Mouse (Mus musculus): ENCODE results near the gene Adamts14.

Gene Adamts14

DNA sequence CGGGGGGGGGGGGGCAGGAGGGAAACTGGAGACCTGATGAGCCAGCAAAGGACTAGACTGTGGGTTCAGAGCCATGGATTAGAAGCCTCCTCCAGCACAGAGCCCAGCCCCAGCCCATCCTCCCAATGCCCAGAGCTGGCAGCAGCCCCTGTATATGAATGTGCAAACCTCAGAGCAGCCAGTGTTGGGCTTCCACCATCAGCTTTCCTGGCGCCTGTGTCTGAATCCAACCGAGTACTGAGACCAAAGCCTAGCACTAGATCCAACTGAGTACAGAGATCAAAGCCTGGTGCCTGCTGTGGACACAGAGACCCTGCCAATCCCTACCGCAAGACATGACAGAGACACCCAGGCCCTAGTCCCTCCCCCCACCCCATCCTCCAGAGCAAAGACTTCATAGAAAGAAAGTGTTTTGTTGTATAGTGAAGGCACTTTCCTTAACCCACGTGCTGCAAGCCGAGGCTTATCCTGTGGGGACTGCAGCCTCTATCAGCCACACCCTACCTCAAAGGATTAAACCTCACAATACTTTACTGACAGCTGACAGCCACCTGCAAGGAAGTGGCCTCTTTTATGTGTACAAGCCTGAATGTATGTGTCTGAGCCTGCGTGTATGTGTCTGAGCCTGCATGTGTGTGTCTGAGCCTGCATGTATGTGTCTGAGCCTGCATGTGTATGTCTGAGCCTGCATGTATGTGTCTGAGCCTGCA is 40.2 kb downstream of the Adamts14 start:
- DNase-seq (ENCODE audit: low spot score in 2 of 2): no peak

DNA sequence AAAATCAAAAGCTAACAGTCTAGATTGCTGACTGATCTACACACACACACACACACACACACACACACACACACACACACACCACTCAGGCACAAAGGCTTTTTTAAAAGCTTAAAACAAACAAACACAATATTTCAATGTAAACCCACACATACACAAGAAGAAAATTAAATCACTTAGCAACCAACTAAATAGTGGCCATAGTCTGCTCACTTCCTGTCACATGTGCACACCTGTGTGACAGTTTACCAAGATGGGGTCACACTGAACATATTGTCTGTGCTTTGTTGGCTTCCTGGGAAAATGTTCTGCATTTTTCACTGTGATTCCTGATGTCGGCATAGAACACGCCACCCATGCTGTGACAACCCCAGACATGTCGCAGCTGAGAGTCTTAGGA is 41.5 kb downstream of the Adamts14 start:
- no peak for DNase-seq (ENCODE audit: low spot score in 2 of 2)

DNA sequence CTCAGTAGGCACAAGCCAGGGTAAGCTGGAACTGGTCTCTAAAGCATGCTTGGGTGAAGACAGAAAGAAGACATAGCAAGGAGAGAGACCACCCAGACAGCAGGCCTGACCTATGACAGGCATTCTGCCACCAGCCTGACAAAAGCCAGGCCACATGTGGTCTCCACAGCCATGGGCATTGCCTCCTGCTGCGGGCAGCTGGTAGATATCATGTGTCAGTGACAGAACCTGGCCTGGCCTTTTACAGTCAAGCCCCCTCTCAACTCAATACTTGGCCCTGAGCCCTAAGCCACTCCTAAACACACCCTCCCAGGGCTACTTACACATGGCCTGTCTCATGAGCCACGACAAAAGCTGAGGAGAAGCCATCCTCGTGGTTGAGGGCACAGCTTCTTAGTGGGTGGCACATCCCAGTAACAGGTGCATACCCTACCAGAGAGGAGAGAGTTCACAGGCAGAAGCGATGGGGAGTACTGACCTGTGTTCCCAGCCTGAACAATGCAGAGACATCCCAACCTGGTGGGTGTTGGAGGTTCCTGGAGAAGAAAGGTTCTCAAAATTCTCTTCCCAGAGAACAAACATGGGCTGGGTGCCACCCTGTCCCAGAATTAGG is 46.3 kb downstream of the Adamts14 start:
- no peak for DNase-seq (ENCODE audit: low spot score in 2 of 2)

DNA sequence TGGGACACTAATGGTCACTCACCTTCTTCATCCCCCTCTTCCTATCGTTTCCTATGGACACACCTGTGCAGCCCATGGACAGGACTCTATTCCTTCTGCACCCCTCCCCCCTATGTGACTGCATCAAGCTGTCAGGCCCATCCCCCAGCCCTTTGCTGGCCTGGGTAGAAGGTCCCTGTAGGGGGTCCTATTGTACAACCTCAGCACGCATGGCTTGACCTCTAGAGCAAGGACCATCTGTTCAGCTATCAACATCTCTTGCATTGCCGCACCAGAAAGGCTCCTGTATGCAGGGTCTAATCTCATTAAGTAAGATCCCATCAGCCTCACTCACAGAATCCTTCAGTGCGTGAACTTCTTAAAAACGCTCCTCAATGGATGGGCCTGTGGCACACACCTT is 47.5 kb downstream of the Adamts14 start:
- no peak for DNase-seq (ENCODE audit: low spot score in 2 of 2)

DNA sequence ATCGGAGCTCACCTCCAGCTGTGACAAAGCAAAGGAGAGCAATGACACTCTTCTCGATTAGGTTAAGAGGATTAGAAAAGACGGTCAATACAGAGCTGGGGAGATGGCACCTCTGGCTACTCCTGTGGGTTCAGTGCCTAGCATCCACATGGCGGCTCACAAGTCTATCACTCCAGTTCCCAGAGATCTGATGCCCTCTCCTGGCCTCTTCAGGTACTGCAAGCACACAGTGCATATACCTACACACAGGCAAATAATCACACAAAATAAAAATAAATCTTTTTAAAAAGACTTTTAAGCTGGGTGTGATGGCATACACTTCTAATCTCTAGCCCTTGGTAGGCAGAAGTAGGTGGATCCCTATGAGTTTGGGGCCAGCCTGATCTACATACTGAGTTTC is 53.9 kb downstream of the Adamts14 start:
- no peak for DNase-seq (ENCODE audit: low spot score in 2 of 2)

DNA sequence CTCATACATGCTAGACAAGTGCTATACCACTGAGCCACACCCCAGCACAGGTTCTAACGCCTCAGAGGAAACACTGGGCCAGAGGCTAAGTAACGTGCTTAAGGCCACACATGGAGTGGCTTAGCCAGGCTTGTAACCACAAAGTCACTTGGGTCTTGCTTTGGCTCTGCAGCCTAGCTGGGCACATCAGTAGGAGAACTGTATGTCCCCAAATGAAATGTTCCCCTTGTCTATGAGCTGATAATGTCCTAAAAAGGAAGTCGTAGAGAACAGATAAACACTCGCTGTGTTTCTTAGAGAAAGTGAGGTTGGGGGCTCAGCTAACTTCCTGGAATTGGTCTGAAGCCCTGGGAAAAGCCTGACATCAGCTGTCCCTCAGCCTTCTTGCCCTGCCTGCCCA is 57.1 kb downstream of the Adamts14 start:
- no peak for DNase-seq (ENCODE audit: low spot score in 2 of 2)

DNA sequence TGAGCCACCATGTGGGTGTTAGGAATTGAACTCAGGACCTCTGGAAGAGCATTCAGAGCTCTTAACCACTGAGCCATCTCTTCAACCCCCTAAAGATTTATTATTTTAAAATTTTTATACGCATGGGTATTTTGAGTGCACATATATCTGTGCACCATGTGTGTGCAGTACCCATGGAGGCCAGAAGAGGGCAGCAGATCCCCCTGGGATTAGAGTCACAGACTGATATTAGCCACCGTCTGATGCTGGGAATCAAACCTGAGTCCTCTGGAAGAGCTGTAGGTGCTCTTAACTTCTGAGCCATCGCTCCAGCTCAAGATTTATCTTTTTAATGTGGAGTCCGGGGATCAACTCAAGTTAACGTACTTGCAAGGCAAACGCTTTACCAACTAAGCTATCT is 57.6 kb downstream of the Adamts14 start:
- no peak for DNase-seq (ENCODE audit: low spot score in 2 of 2)

DNA sequence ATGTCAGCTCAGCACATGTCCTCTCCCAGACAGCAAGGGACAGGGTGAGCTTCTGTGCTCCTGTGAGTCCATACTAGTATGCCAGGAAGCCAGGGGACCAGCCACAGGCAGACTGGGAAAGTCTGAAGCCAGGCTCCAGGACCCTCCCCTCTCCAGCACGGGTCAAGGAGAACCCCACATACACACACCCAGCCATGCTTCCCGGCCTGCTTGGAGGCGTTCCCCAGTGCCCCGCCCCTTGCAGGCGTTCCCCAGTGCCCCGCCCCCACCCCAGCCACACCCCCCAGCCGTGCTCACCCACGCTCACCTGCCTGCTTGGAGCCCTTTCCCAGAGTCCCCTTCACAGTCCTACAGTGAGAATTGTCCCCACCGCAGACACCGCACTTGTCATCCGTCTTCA is 60.4 kb downstream of the Adamts14 start:
- DNase-seq (ENCODE audit: low spot score in 2 of 2): no peak

DNA sequence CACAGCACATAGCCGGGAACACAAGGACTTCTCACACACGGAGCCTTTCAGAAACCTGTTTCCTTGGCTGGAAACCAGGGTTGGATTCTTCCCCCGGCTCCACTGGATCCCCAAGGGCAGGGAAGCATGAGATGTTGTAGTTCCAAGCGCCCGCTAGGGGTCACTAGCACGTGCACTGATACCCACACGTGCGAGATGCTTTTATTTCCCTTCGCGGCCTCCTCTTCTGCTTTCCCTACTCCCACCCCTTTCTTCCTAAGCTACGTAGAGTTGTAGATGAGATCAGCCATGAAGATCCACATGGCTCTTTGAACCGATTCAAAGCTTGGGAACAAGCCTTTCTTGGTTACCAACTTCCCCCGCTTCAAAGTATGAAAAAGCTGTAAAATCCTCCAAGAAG is 61.5 kb downstream of the Adamts14 start:
- DNase-seq (ENCODE audit: low spot score in 2 of 2): peak in 1 of 2 experiments; percentile 75

DNA sequence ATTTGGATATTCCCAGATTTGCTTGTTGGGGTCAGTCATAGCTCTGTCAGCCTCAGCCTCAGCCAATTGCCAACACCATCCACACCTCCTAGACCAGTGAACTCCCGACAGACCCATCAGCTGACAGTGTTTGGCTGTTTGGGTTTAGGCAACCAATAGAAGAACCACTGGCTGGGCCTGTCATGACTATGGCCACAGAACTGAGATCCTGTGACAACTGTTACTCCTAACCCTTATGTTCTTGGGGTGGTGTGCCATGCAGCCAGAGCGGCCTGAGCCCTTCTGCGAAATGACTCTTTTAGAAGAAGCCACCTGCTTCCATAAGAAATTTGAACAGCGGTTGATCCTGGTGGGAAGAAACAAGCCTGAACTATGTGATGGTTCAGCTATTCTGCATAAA is 62.1 kb downstream of the Adamts14 start:
- DNase-seq (ENCODE audit: low spot score in 2 of 2): no peak

DNA sequence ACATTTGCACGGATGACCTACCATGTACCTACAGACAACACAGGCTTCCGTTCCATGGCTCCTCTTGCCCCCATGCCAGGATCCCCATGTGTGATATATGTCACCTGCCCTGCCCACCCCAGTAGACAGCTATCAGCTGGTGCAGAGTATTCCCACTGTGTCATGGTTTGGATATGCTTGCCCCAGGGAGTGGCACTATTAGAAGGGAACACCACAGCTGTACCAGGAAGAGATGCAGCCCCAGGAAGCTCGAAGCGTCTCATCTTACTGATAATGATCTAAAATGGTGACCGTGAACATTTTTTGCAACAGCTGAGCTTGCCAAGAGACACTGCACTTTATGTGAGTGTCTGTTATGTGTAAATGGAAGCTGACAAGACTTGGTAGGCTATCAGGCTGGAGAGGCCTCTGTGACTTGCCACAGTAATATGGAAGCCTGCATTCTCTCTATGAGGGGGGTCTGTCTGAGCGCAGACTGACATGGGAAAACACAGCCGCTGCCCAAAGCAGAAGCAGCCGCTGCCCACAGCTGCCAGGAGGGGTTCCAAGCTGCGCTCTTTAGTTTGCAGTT is 65.0 kb downstream of the Adamts14 start:
- DNase-seq (ENCODE audit: low spot score in 2 of 2): no peak

DNA sequence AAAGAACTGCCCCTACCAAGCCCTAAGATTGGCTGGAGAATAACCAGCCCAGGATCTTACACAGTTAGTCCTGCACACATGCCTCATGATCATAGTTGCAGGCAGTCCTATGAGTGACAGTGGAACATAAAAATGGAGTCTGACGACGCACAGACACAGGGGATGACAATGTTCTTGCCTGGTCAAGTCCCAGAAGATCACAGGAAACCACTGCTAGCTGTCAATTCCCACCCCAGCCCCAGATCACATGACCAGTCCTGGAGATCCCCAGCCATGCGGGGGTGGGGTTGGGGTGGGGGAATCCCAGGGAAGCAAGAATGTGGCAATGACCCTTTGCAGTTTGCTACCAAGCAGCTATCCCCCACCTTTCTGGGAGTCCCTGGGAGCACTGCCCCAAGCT is 69.3 kb downstream of the Adamts14 start:
- DNase-seq (ENCODE audit: low spot score in 2 of 2): no peak

DNA sequence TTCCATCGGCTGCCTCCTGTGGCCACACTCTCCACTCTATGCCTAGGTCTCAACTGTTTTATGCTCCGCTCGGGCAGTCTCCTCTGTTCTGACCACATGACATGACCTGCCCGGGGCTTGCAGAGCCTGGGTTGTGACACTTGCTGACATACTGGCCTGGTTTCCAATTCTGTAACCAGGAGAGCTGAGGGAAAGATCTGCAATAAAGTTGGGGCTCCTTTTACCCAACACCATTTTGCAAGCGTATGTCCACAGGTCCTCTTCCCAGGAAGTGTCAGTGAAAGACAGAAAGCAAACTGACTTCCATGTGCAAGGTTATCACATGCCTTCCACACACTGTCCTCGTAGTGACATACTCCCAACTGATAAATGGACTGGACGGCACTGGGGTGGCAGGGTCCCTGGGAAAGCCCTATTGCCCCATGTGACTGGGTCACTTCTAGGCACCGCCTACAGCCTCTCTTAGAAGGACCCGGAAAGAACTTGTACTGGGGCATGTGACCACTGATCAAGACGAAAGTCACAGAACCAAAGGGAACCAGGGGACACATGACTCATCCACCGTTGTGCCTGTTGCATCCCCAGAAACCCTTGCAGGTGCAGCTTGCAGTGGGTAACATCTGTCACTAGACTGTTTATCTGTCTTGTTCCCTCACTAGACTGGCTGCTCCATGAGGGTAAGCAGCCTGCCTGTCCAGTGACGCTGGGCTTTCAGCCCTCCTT is 71.5 kb downstream of the Adamts14 start:
- DNase-seq (ENCODE audit: low spot score in 2 of 2): no peak

DNA sequence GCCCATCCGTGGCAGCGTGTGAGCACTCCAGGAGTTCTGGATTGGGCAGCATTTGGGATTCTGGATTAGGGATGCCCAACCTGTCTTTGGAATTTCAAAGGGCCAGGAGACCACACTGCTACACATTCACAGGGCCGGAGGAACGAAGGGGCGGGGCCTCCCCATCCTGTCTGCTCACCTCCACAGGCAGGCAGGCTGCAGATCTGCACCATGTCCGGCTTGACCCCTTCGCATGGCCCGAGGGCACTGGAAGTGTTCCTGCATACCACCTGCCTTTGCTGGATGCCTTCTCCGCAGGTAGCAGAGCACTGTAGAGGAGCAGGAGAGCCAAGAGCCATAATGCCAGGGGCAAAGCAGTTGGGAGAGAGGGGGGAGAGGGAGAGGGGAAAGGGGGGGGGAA is 72.2 kb downstream of the Adamts14 start:
- DNase-seq (ENCODE audit: low spot score in 2 of 2): no peak

DNA sequence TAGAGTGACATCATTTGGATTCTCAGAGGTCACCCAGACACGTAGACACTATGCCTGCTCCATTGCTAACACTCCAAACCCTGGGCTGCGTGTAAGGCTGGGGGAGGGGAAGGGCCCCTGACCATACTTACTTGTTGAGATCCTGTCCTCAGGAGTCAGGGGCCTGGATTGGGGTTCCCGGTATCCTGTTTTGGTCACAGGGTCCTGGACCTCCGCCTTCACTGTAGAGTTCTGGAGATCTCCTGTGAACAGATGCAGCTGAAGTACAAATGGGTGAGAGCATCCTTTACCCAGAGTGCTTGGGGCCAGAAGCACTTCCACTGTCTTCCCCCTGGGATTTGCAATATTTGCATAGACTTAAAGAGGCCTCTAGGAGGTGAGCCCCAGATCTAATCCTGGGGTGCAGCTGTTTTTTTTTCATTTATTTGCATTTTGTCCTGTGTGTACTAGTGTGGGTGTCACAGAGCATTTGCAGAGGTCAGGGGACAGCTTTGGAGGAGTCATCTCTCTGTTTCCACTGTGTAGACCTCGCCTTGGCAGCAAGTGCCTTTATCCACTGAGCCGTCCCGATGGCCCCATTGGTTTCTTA is 72.9 kb downstream of the Adamts14 start:
- DNase-seq (ENCODE audit: low spot score in 2 of 2): no peak

DNA sequence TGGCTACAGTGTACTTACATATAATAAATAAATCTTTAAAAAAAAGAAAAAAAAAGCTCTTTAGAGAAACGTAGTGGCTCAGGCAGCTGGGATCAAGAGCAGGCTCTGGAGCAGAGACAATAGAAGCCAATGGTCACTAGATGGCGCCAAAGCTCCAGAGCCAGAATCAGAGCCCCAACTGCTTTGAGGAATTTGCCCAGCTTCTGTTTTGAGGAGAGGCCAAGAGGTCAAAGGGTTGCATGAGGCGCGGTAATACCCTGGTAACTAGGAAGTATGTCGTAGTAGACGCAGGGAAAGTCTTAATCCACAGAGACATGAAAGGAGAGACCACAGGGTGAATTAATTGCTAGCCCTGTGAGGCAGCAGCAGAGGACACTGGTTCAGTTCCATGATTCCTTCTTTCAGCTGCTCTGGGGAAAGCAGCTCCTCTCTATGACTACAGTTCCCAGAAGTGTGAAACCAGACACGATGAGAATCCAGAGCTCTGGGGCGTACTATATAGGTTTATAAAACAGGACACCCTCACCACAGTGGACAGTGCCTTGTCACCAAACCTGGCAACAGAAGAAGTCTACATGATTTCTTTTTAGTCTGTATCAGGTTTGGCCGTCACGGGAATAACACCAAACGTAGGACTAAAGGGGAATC is 73.5 kb downstream of the Adamts14 start:
- peak; percentile 62 to 84 for DNase-seq (ENCODE audit: low spot score in 2 of 2)

DNA sequence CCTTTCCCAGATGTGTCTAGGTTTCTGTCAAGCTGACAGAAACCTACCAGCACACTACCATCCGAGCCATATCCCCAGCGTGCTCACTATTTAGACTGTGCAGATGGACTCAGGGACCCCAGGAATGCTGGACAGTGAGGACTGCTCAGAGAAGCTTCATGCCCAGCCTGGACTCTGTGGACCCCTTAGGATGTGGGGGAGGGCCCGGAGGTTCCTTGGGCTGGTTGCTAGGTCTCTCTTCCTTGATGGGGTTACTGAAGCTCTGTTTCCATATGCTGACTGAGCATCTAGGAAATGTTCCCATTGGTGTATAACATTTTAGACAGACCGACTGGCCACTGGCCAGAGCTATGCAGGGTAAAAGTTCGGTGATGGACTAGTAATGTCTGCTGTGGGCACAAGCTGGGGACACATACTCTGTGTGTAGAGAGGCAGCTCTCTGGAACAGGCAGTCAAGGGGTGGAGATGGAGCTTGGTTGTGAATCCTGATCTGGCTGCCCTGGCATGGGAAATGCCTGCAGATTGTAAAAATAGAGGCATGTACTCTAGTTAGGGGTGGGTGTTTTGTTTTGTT is 77.4 kb downstream of the Adamts14 start:
- no peak for DNase-seq (ENCODE audit: low spot score in 2 of 2)

DNA sequence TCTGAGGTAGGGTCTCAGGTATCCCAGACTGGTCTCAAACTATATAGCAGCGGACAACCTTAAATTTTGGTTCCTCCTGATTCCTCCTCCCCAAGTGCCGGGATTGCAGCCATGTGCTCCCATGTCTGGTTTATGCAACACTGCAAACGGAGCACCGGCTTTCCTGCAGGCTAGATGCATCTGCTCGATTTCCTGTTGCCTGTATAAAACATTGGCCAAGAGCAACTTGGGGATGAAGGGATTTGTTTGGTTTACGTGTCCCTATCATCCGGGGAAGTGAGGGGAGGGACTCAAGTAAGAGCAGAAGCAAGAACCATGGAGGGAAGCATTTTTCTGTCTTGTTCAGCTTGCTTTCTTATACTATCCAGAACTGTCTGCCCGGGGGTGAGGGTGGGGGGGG is 78.0 kb downstream of the Adamts14 start:
- no peak for DNase-seq (ENCODE audit: low spot score in 2 of 2)

DNA sequence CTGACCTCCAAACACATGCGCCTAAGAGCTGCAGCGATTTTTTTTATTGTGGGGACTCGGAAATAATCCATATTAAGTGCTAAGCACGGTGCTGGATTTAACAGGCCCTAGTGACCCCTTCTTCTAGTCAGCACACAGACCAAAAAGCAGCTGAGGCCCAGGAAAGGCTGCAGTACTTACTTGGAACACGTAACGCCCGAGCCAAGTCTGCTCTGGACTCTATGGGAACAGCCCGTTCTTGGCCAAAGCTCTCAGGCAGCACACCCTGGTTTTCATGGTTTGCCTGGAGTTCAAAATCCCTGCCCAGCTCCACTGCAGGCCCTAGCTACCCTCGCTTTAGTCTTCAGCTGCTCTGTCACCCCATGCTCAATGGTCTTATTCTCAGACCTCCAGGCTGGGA is 78.6 kb downstream of the Adamts14 start:
- no peak for DNase-seq (ENCODE audit: low spot score in 2 of 2)

DNA sequence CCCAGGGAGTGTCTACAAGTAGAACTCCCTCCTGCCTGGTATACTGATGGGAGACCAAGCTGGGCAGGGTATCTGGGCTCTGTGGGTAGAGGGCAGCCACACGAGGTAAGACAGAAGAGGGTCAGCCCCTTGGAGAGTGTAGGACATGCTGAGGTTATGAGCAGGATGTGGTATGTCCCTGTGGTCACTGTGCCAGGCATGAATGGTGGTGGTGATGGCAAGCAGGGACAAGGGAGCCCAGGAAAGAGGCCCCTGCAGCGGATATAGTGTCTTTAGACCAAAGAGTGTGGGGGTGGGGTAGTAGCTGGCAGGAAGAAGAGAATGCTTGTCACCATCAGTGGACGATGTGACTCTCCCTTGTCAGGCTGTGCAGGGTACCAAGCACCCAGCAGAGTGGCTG is 85.2 kb downstream of the Adamts14 start:
- no peak for DNase-seq (ENCODE audit: low spot score in 2 of 2)

DNA sequence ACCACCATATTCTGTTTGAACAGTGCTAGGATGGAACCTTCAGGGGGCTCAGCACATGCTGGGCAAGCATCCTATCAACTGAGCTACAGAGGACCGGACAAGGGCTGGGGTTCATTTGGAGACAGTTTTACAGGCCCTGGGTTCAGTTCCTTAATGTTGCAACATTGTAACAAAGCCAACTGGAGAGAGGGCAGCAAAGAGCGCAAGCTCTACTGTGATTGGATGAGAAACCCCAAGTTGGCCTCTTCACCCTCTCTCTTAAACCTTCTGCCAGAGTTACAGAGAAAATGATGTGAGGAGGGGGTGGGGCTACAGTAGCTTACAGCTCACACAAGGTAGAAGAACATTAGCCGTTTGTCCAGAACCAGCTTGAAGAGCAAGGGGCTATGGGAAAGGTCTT is 86.2 kb downstream of the Adamts14 start:
- no peak for DNase-seq (ENCODE audit: low spot score in 2 of 2)

DNA sequence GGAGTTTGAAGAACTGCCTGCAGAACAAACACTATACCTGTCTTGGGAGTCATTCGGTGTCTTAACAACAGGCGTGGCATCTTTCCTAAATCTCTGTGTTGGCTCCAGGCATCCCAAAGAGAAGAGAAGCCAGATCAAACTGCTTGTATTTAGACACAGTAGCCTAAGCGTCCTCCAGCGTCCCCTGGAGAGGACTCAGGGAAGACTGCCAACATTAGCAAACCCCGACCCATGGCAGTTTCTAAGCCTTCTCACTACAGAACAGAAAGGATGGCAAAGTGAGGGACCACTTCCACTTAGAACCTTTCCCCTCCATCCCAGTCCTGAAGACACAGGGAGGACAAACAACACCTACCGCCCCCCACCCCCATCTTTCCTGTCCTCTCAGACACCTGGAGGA is 93.3 kb downstream of the Adamts14 start:
- DNase-seq (ENCODE audit: low spot score in 2 of 2): no peak
